Mouse (Mus musculus) G1E (cell line): ENCODE measurements around the gene Cdk4.

ENCODE experiments used
- CTCF ChIP-seq: IDR thresholded peaks from 2 replicates; pipeline ENCODE4 v1.5.1; 2012; ENCODE audit warnings: low read depth, low read length, inconsistent platforms, mixed read lengths
- GATA1 ChIP-seq: IDR thresholded peaks from 2 replicates; pipeline ENCODE4 v1.6.1; 2012; ENCODE audit warnings: borderline replicate concordance, low read length, inconsistent platforms, mixed read lengths
- POLR2AphosphoS5 ChIP-seq: IDR thresholded peaks from 2 replicates; pipeline ENCODE4 v1.6.1; 2012; ENCODE audit warnings: low read depth, low read length, inconsistent platforms; ENCODE audit not compliant: insufficient replicate concordance
- TAL1 ChIP-seq: conservative IDR thresholded peaks from 2 replicates; pipeline ENCODE4 v1.6.1; 2012; ENCODE audit warnings: low read depth, low read length, inconsistent platforms, mixed read lengths

DNA sequence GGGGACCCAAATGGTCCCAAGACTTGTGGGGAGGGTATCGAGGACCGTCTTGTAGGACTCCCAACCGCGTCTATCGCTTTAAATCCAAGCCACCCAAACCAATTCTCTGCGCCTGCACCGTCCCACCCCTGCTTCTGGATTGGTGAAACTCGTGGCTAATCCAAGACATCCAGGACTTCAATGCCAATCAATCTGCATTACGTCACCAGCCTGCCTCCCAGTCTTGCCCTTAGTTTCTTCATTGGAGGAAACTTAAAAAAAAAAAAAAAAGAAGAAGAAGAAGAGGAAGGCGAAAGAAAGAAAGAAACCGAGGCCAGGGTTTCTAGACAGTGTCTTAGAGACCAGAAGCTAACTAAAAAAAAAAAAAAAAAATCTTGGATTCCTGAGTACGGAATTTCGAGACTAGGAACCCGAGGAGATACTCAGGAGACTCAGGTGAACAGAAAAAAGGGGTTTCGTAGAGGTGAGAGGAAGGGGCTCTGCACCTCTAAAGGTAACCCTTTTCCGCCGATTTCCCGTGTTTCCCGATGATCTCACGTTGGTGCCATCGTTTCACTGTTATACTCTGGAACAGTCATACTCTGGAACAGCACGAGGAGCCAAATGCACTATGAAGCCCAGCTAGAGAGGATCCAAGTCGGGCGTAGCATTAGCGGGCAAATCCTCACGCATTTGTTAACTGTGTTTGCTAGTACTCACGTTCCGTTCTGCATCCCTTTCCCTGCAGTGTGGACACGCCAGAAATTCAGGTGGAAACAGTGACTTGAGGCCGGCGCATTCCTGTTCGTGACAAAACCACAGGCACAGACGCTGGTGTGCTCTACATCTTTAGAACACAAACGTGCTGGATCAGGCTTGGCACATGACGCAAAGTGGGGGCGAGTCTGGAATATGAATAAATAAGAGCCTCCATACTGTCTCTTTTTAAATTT, 7.1 kb downstream of the Cdk4 start, which contains the start of gene Tspan31:
- no peak for TF ChIP-seq CTCF
- no peak for TF ChIP-seq GATA1
- TF ChIP-seq POLR2AphosphoS5, result no peak
- no peak for TF ChIP-seq TAL1
